ENCODE assay signal across 9 mouse cellular contexts in the genomic region with DNA sequence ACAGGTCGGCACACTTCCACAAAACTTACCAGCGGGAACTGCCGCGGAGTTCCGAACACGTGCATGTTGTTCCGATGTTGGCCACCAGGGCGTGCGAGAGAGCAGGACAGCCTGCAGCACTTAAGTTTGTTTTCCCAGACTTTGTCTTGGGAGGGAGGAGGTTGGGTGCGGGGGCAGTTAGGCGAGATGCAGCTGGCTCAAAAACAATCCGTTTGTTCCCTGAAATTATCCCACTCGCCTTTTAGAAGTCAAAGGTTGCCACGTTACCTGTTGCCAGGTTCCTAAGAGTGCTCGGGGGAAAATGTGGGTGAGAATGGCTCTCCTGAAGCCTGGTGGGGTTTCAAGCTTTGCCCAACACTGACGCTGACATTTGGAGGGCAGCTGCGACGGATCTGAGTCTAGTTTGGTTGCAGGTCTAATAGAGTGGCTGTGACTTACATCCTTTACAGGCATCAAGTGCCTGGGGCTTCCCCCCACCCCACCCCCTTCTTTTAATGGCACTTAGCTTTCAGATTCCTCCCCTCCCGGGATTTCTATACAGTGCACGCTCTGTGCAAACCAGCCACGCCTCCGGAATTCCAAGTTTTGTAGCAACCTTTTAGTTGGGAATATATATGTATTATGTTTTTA.
A peak's percentile ranks its signal among the peaks of the same experiment; 100 is the strongest.
DNase-seq lines count a peak whose midpoint lies in the region; ATAC-seq and TF ChIP-seq lines count a peak whose summit lies in the region.
"Had no signal": no experiment of that assay in that cellular context is flagged by ENCODE, and none has a peak within 500 bp of the region (broad histone marks: within the 10 kb centered on the region; RNA-seq: fewer than 3 reads in every experiment).

No protein-coding gene starts in this region.

- under 1% methylated on average over 22 of the region's 22 CpGs for WGBS in forebrain, embryonic 11.5 days
- WGBS in heart, postnatal 0 days: under 1% methylated on average over 22 of the region's 22 CpGs
- WGBS in liver, embryonic 15.5 days (ENCODE audit: insufficient replicate concordance): 2% methylated on average over 22 of the region's 22 CpGs
- whole genome bisulfite sequencing in neural tube, embryonic 11.5 days: under 1% methylated on average over 22 of the region's 22 CpGs
- WGBS in stomach, embryonic 16.5 days: under 1% methylated on average over 22 of the region's 22 CpGs

- peak overlapping the region; percentile 51 for H3K9ac ChIP-seq in forebrain, embryonic 11.5 days (ENCODE audit: low read length)
- no peak overlapping the region; the same call in 1 of the 2 replicates for H3K9ac ChIP-seq in heart, postnatal 0 days (replicated peaks; ENCODE audit: low read depth, low read length)
- no peak overlapping the region for H3K9ac ChIP-seq in liver, embryonic 15.5 days
- peak overlapping the region; percentile 53 for H3K9ac ChIP-seq in neural tube, embryonic 11.5 days (ENCODE audit: low read length)
- H3K9ac ChIP-seq in stomach, embryonic 16.5 days (ENCODE audit: low read length): peak overlapping the region; percentile 51

- peak overlapping the region; percentile 72 for H3K27ac ChIP-seq in brown adipose tissue, adult 24 weeks (replicated peaks; ENCODE audit: low read depth, low read length)
- H3K27ac ChIP-seq in forebrain, embryonic 11.5 days (ENCODE audit: low read depth, low read length): peak overlapping the region; percentile 78
- H3K27ac ChIP-seq in heart, postnatal 0 days (ENCODE audit: low read depth): peak overlapping the region; percentile 87
- no peak overlapping the region for H3K27ac ChIP-seq in liver, embryonic 15.5 days (replicated peaks)
- H3K27ac ChIP-seq in neural tube, embryonic 11.5 days (ENCODE audit: low read depth, low read length): peak overlapping the region; percentile 86
- H3K27ac ChIP-seq in stomach, embryonic 16.5 days (ENCODE audit: low read length): peak overlapping the region; percentile 84

- peak overlapping the region; percentile 60 for H3K4me3 ChIP-seq in brown adipose tissue, adult 24 weeks (ENCODE audit: insufficient read depth, low read depth, low read length)
- peak overlapping the region; percentile 29 for H3K4me3 ChIP-seq in forebrain, embryonic 11.5 days (ENCODE audit: low read depth, low read length)
- peak overlapping the region; percentile 44 for H3K4me3 ChIP-seq in heart, postnatal 0 days (ENCODE audit: low read depth, low read length)
- H3K4me3 ChIP-seq in liver, embryonic 15.5 days (replicated peaks): peak overlapping the region; percentile 37
- H3K4me3 ChIP-seq in neural tube, embryonic 11.5 days (ENCODE audit: low read depth, low read length): peak overlapping the region; percentile 28
- peak overlapping the region; percentile 43 for H3K4me3 ChIP-seq in stomach, embryonic 16.5 days (replicated peaks; ENCODE audit: low read length)
- H3K4me3 ChIP-seq: erythroblast, embryonic 14.5 days had no signal

- peaks cover 17% of the 10 kb centered on the region for H3K4me1 ChIP-seq in brown adipose tissue, adult 24 weeks (ENCODE audit: control insufficient read depth, insufficient read depth, insufficient read length, low read length)
- H3K4me1 ChIP-seq in forebrain, embryonic 11.5 days (replicated peaks; ENCODE audit: control insufficient read depth, insufficient read depth, low read length): peaks cover 5% of the 10 kb centered on the region; the same call in 1 of the 2 replicates
- H3K4me1 ChIP-seq in heart, postnatal 0 days (ENCODE audit: control insufficient read depth, insufficient read depth): peaks cover 12% of the 10 kb centered on the region
- 0 out of 2 replicates have a peak, but pooled peaks cover 11% of the 10 kb centered on the region for H3K4me1 ChIP-seq in liver, embryonic 15.5 days (replicated peaks)
- peaks cover 9% of the 10 kb centered on the region for H3K4me1 ChIP-seq in neural tube, embryonic 11.5 days (ENCODE audit: control insufficient read depth, insufficient read depth, low read length)
- peaks cover 5% of the 10 kb centered on the region; the same call in 1 of the 2 replicates for H3K4me1 ChIP-seq in stomach, embryonic 16.5 days (ENCODE audit: control insufficient read depth, insufficient read depth, low read length)

- peak; percentile 50; the same call in 1 of the 2 replicates for TF ChIP-seq EP300 in heart, postnatal 0 days (IDR thresholded peaks at IDR 0.05; ENCODE audit: low read depth)

- H3K36me3 ChIP-seq in forebrain, embryonic 11.5 days (ENCODE audit: control insufficient read depth, insufficient read depth, low read length): no peaks in the 10 kb centered on the region
- no peaks in the 10 kb centered on the region for H3K36me3 ChIP-seq in heart, postnatal 0 days (replicated peaks; ENCODE audit: control insufficient read depth, insufficient read depth, low read length)
- H3K36me3 ChIP-seq in liver, embryonic 15.5 days (replicated peaks): no peaks in the 10 kb centered on the region
- no peaks in the 10 kb centered on the region for H3K36me3 ChIP-seq in neural tube, embryonic 11.5 days (ENCODE audit: control insufficient read depth, insufficient read depth, low read length)
- no peaks in the 10 kb centered on the region for H3K36me3 ChIP-seq in stomach, embryonic 16.5 days (ENCODE audit: control insufficient read depth, insufficient read depth, low read length)

- peak; percentile 84 for DNase-seq in CD4-positive, CD25-positive, alpha-beta regulatory T cell, adult 2 months (ENCODE audit: low read depth, low spot score)
- DNase-seq in forebrain, embryonic 11.5 days (ENCODE audit: low spot score): peak; percentile 95
- DNase-seq in heart, postnatal 0 days (ENCODE audit: low spot score): peak; percentile 74
- DNase-seq in kidney, postnatal 36 days: peak; percentile 90 to 98
- peak; percentile 90 for DNase-seq in neural tube, embryonic 11.5 days (ENCODE audit: low spot score)

- H3K9me3 ChIP-seq in forebrain, embryonic 11.5 days (ENCODE audit: control insufficient read depth, low read length): no peaks in the 10 kb centered on the region
- no peaks in the 10 kb centered on the region for H3K9me3 ChIP-seq in heart, postnatal 0 days (replicated peaks; ENCODE audit: control insufficient read depth, low read length)
- H3K9me3 ChIP-seq in liver, embryonic 15.5 days (replicated peaks): no peaks in the 10 kb centered on the region
- no peaks in the 10 kb centered on the region for H3K9me3 ChIP-seq in neural tube, embryonic 11.5 days (ENCODE audit: control insufficient read depth, low read length)
- H3K9me3 ChIP-seq in stomach, embryonic 16.5 days (replicated peaks; ENCODE audit: control insufficient read depth, low read length): no peaks in the 10 kb centered on the region

- peak overlapping the region; percentile 73 for H3K4me2 ChIP-seq in forebrain, embryonic 11.5 days (ENCODE audit: low read depth, low read length, severe bottlenecking)
- peak overlapping the region; percentile 85 for H3K4me2 ChIP-seq in heart, postnatal 0 days (ENCODE audit: low read depth, low read length)
- peak overlapping the region; percentile 60 for H3K4me2 ChIP-seq in liver, embryonic 15.5 days
- peak overlapping the region; percentile 68 for H3K4me2 ChIP-seq in neural tube, embryonic 11.5 days (ENCODE audit: low read depth)
- peak overlapping the region; percentile 73 for H3K4me2 ChIP-seq in stomach, embryonic 16.5 days (ENCODE audit: low read depth, low read length)

- no peaks in the 10 kb centered on the region for H3K27me3 ChIP-seq in forebrain, embryonic 11.5 days (ENCODE audit: control insufficient read depth, insufficient read depth, low read length)
- no peaks in the 10 kb centered on the region for H3K27me3 ChIP-seq in heart, postnatal 0 days (ENCODE audit: control insufficient read depth, insufficient read depth, low read length)
- H3K27me3 ChIP-seq in liver, embryonic 15.5 days: peaks cover 28% of the 10 kb centered on the region
- no peaks in the 10 kb centered on the region for H3K27me3 ChIP-seq in neural tube, embryonic 11.5 days (ENCODE audit: control insufficient read depth, insufficient read depth, low read length)
- no peaks in the 10 kb centered on the region for H3K27me3 ChIP-seq in stomach, embryonic 16.5 days (ENCODE audit: control insufficient read depth, insufficient read depth, low read length)

- ATAC-seq in forebrain, embryonic 11.5 days (replicated peaks; ENCODE audit: low FRiP score): peak; percentile 73
- peak; percentile 59 for ATAC-seq in heart, postnatal 0 days (ENCODE audit: insufficient read depth, low read depth)
- ATAC-seq in liver, embryonic 15.5 days (ENCODE audit: insufficient read depth): no peak
- peak; percentile 81 for ATAC-seq in neural tube, embryonic 11.5 days (ENCODE audit: insufficient read depth, low FRiP score, low TSS enrichment)
- peak; percentile 72 for ATAC-seq in stomach, embryonic 16.5 days (ENCODE audit: insufficient read depth, low FRiP score)

- peak; percentile 97 for TF ChIP-seq CTCF in heart, postnatal 0 days (IDR thresholded peaks at IDR 0.05; ENCODE audit: low read depth)

Comparison
In these comparisons a context has a peak if more than half of its experiments do, and no peak if none do; other contexts are left out.
1. H3K9ac ChIP-seq: peak in forebrain, embryonic 11.5 days (single experiment), neural tube, embryonic 11.5 days (single experiment) and stomach, embryonic 16.5 days (single experiment); none in heart, postnatal 0 days (single experiment) and liver, embryonic 15.5 days (single experiment).
2. Peak in every context shown above with its lines, with median percentiles within 50 percentile points of each other: DNase-seq, H3K4me3 ChIP-seq and H3K4me2 ChIP-seq.